Mouse (Mus musculus): ENCODE data around the gene Taf15.
"Not testable (repeated sequence)": the region's sequence is repeated elsewhere in the genome, so short reads cannot be mapped to it uniquely, and the experiment has no call there.

Taf15 gene

GRCm38 (mm10) chr11:83540931-83541330 is 68.0 kb downstream of the Taf15 start:
- no peak for DNase-seq

DNA sequence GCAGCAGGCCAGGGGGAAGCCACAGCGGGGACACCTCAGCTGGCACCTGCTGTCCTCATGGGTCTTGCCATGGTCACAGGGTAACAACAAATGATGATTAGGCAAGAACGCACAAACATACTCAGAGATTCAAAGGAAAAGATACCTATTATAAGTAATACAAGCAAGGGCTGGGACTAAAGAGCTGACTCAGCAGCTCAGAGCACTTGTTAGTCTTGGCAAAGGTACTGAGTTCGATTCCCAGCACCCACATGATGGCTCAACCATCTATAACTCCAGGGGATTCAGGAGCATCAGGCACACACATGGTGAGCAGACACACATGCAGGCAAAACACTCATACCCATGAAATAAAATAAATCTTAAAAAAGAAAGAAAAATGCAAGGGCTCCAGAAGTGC is 68.5 kb downstream of the Taf15 start:
- DNase-seq = no peak

GRCm38 (mm10) chr11:83544214-83544613 is 71.3 kb downstream of the Taf15 start:
- no peak for DNase-seq

GRCm38 (mm10) chr11:83550186-83550632 is 77.3 kb downstream of the Taf15 start:
- no peak for DNase-seq

GRCm38 (mm10) chr11:83551037-83551436 is 78.2 kb downstream of the Taf15 start:
- not testable (repeated sequence) for DNase-seq

- DNase-seq = no peak
These were observed 78.8 kb downstream of the Taf15 start for GRCm38 (mm10) chr11:83551668-83552067.
